Mouse (Mus musculus): ENCODE measurements around the gene Asb2.

Asb2 gene

DNA sequence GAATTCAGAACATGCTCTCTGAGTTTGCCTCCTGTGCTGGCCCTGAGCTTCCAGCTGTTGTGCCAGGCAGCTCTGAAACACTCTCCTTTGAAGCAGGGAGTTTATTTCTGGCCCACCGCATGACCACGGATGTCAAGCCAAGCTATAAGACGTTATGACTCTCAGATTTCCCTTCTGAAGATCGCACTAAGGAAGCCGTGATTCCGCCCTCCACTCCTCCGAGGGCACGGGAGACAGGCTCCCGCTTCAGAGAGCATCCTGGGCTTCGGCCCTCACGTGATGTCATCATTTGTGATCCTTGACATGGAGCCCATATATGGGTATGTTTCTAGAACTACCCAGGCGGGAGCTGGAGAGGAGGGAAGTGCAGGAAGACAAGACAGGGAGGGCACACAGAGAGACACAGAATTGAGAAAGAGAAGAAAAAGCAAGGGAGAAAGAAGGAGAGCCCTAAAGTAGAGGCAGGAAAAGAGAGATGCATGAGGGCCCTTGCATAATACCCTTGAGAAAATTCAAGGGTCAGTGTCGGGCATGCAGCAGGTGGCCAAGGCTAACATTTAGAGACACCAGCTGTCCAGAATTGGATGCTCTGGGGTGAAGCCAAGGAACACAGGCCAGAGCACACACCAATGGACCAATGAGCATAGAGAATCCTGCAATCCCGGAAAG, at the start of gene Asb2:
Gene Asb2 (minus strand): TSS at position 256 of the 669 bp plus-strand sequence.
- no peak for DNase-seq

GRCm38 (mm10) chr12:103404131-103404530, 48.3 kb upstream of the Asb2 start:
- DNase-seq = no peak

GRCm38 (mm10) chr12:103396751-103397150, 41.0 kb upstream of the Asb2 start:
- DNase-seq = no peak

DNA sequence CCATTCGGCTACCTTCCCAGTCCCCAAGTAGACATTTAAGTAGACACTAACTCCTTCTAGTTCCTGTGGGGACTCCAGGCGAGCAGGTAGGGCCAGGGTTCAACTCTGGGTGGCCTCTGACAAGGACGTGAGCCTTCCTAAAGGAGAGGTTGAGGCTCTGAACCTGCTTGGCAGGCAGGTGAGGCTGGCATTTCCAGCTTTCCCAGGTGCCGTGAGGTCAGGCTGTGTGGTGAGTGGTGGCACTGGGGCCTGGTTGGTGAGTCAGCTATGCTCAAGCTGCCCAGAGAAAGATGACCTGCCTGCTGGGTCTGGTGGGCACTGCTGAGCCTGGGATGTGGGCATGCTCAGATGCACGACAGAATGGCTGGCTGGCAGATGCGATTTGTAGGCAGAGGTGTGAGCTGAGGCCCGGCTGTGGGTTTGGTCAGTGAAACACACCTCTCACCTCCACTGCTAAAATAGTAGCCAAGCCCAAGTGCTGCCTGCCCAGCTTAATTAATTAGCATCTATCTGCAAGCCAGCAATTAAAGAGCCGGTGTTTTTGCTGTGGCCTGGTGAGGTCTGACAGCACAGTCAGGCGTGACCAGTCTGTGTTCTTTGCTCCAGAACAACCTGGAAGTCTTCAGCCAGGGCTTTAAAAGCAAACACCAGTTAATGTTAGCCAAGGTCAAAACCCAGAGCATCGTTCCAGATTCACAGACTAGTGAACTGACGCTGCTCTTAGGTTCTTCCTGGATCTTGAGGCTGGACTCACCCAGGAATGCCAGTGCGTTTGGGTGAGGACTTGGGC, 39.9 kb upstream of the Asb2 start:
- no peak for DNase-seq

- DNase-seq = no peak
Measured at GRCm38 (mm10) chr12:103393528-103393927, 37.7 kb upstream of the Asb2 start.

DNA sequence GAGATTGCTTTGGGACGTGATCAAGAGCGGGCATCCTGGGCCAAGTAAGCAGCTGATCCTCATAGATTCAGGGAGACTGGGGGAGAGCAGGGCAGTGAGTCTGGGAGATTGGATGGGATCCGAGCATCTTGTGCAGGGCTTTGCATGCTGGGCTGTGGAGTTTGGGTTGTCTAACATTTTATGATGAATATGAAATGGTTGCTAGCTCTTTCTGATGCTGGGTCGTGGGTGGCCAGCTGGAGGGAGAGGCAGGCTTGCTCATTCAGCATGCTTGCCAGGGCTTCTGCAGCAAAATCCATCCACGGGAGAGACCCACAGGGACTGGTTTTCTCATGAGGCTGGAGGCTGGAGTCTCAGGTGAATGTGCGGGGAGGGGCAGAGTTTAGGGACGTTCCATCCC, 35.3 kb upstream of the Asb2 start:
- peak; percentile 66 for DNase-seq

DNA sequence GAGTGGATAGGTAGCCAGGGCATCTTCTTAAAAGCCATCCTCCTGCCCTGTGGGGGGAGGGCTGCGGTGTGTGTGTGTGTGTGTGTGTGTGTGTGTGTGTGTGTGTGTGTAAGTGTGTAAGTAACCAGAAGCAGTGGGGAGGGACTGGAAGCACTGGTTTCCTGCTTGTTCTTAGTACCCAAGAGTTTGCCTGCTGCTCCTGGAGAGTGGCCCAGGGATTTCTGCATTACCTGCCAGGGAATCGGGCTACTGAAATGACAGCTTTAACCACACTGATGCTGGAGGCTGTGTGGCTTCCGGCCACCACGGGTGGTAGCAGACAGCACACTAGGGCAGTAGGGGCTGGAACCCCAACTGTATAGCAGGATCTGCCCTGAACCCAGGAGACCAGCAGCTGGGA, 34.2 kb upstream of the Asb2 start:
- DNase-seq = no peak

DNA sequence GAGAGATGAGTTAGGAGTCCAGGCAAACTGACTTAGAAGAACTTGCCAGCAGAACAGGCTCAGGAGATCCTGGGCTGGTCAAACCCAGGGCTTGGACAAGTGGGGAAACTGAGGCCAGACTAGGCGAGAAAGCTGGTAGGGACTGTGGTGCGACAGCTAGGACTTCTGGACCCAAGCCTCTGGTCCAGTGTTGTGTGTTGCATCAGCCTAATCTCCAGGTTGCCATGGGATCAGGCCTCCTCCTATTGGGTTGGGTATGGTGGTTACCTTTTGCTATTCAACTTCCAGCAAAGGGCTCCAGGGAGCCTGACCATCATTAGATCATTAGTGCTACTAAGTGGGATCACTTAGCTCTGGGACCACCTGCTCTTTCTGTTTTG, 33.5 kb upstream of the Asb2 start:
- DNase-seq = no peak

DNA sequence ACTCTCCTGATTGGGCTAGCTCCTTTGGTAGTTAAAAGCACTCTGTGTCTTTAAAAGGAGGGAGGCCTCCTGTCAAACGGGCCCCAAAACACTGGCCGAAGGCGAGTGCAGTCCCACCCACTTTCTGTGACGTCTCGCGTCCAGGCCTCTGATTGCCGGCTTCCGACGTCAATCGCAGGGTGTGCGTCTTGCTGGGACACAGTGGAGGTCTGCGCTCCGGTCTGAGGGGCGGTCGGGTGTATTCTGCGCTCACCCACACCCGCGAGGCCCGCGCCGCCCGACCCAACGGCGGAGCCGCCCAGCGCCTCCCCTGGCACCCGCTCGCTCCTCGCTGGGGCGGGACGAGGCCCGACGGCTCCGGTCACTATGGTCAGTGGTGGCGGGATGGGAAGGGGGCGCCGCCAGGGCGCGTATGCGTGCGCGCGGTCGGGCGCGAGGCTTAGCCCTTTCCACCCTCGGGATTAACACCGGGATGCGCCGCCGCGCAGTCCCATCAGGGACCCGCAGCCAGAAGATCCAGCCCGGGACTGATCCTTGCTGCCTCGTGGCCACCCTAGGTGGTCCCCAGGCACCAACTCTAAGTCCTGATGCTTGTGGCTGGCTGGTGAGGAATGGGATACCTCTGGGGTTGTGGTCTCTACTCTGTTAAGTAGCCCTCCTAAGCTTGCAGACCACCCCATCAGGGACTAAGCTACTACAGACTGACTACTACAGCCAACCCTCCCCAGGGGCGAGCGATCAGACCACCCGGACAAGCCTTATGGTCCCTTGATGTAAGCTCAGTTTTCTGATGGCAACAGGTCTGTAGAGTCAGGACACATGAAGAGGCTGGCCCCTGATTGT, 32.9 kb upstream of the Asb2 start, which contains the start of gene Otub2:
Gene Otub2 (plus strand): TSS at position 178 of the 843 bp plus-strand sequence.
- DNase-seq = peak; percentile 98

GRCm38 (mm10) chr12:103380226-103380625, 24.4 kb upstream of the Asb2 start:
- no peak for DNase-seq

DNA sequence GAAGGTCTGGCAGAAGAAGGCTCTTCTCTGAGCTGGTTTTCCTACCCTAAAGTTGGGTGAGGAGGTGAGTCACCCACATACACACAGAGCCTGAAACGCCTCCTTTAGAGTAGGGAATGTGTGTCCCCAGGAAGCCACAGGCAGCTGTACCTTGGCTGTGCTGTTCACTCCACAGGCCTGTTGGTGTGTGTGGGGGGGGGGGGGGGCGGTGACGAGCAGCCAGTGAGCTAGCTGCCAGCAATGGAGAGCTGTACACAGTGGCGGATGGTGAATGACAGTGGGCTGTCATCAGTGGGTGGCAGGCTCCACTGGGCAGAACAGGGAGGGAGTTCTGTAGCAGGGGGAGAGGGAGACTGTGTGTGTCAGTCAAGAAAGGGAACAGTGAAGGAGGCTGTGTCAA, 21.0 kb upstream of the Asb2 start:
- peak; percentile 48 for DNase-seq

- DNase-seq = peak; percentile 70
Measured at GRCm38 (mm10) chr12:103376124-103376523, 20.3 kb upstream of the Asb2 start.

GRCm38 (mm10) chr12:103373530-103374236, 17.9 kb upstream of the Asb2 start:
- no peak for DNase-seq

GRCm38 (mm10) chr12:103371711-103372110, 15.9 kb upstream of the Asb2 start:
- DNase-seq = no peak

- no peak for DNase-seq
Measured at GRCm38 (mm10) chr12:103370861-103371260, 15.1 kb upstream of the Asb2 start.

- no peak for DNase-seq
Measured at GRCm38 (mm10) chr12:103368777-103369176, 13.0 kb upstream of the Asb2 start.

DNA sequence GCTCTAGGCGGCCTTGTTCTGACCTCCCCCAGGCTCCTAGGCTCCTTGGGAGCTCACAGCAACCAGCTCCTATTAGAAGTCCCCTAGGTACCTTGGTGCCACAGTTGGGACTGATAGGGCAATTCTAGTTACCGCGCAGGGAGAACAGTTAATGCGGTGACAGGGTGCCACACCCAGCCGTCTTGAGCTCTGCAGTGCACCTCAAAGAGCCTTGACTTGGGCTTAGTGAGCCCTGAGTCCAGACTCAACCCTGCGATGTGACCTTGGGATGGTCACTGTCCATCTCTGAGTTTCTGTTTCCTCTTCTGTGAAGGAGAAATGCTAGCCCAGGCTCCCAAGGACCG, 12.5 kb upstream of the Asb2 start:
- no peak for DNase-seq

DNA sequence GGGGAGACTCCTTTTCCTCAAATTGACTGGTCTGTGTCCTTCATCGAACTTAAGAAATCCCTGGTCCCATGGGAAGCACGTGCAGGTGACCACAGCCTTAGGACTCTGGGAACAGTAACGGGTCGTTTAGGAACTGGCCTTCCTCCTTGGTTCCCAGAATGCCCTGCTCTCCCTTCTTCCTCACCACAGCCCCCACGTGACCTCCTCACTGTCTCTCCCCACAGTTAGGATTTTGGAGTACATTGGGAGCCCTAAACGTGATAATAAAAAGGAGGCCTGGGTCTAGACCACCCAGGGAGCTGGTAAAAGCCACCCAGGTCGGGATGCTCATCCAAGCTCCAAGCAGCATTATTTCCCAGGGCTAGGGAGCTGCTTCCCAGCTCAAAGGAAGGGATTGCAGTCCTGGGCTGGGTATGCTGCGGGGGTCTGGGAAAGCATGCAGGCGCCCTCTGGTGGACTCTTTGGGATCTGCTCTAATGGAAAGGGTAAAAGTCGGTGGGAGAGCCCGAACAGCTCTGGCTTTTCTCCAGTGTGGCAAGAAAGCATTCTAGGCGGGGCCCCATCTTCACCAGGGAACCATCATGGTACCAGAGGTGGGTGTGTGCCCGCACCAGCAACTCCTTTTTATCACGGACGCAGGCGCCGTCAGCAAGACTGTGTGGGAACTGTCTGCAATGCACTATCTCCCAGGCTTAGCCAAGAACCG, 12.0 kb upstream of the Asb2 start:
- peak; percentile 61 for DNase-seq

GRCm38 (mm10) chr12:103367171-103367570, 11.4 kb upstream of the Asb2 start:
- DNase-seq = no peak

DNA sequence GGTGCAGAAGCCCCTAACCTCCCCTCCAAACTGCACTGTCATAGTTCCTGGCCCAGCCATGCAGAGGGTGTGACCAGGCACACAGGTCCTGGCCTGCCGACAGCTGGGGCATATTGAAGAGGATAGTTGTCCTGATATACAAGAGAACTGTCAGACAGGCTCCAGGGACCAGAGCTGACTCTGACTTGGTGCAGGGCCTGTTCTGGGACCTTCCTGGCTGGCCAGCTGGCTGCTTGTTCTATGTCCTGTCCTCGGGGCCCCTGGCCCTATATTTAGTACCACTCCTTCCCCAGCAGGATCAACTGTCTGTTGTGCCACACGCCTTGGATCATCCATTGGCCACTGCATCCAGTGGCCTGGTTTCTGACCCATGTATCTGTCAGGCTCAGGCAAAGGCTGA, 6.5 kb upstream of the Asb2 start:
- DNase-seq = no peak

GRCm38 (mm10) chr12:103361539-103362307, 5.9 kb upstream of the Asb2 start:
- DNase-seq = no peak

GRCm38 (mm10) chr12:103360812-103361211, 5.0 kb upstream of the Asb2 start:
- DNase-seq = no peak

All from right cerebral cortex, postnatal 25 days (tissue).